Mouse (Mus musculus) CH12.LX (cell line): ENCODE results near the gene Pdss1. TPM values are rescaled to one million over a fixed set of nuclear protein-coding genes. Genes with fewer than 3 reads are reported as not detected.

Experiments
- DNase-seq: peaks from one replicate; pipeline ENCODE4 v3.0.0-alpha.2; 2013; ENCODE audit errors: extremely low read depth
- H3K27ac ChIP-seq: 2 replicates; pipeline ENCODE4 v1.5.1; 2012; ENCODE audit warnings: low read depth, mild to moderate bottlenecking, control low read depth, moderate library complexity; ENCODE audit not compliant: insufficient read depth
- H3K27me3 ChIP-seq: replicated peaks from 2 replicates; pipeline ENCODE3; 2012; ENCODE audit warnings: inconsistent platforms
- H3K36me3 ChIP-seq, 2 experiments: replicated peaks in 1 of 2; 2 replicates each; pipeline versions ENCODE3 to v1.6.1; 2012; ENCODE audit warnings: inconsistent platforms in 1 of 2, low read length in 1 of 2, mild to moderate bottlenecking in 1 of 2, mixed read lengths in 1 of 2, moderate library complexity in 1 of 2; ENCODE audit not compliant: control insufficient read depth in 1 of 2, insufficient read depth in 1 of 2
- H3K4me1 ChIP-seq, 2 experiments: 2 replicates each; pipeline ENCODE4 v1.6.1; 2012; ENCODE audit warnings: inconsistent platforms in 1 of 2, moderate library complexity in 1 of 2; ENCODE audit not compliant: insufficient read depth in 2 of 2, control insufficient read depth in 1 of 2
- H3K4me2 ChIP-seq: 2 replicates; pipeline ENCODE4 v1.6.1; 2012; ENCODE audit warnings: low read depth, mild to moderate bottlenecking, control low read depth; ENCODE audit not compliant: poor library complexity, insufficient read depth, severe bottlenecking
- H3K4me3 ChIP-seq, 3 experiments: fragments of 150-350 bp in 1 of 3; sonication (generic) in 1 of 3; replicated peaks in 1 of 3; 2 replicates each; pipeline versions ENCODE3 to v1.5.1; 2011 to 2012; ENCODE audit warnings: low read depth in 2 of 3, low read length in 2 of 3, mild to moderate bottlenecking in 2 of 3, moderate library complexity in 2 of 3, control low read depth in 1 of 3, improper control_type of control experiment in 1 of 3, inconsistent platforms in 1 of 3, mixed read lengths in 1 of 3; ENCODE audit not compliant: poor library complexity in 1 of 3
- H3K79me2 ChIP-seq: replicated peaks from 2 replicates; pipeline ENCODE4 v1.6.1; 2012; ENCODE audit warnings: mild to moderate bottlenecking, moderate library complexity; ENCODE audit not compliant: control insufficient read depth, poor library complexity, insufficient read depth, severe bottlenecking; ENCODE audit errors: extremely low read depth
- H3K9ac ChIP-seq: 2 replicates; pipeline ENCODE4 v1.6.1; 2012; ENCODE audit warnings: low read depth, mild to moderate bottlenecking, control low read depth, moderate library complexity; ENCODE audit not compliant: insufficient read depth
- H3K9me3 ChIP-seq: replicated peaks from 2 replicates; pipeline ENCODE3; 2012; ENCODE audit warnings: low read length, inconsistent platforms, mixed read lengths
- CHD2 ChIP-seq: IDR thresholded peaks from 2 replicates; pipeline ENCODE4 v1.6.1; 2011; ENCODE audit warnings: low read length, improper control_type of control experiment
- CTCF ChIP-seq, 2 experiments: IDR thresholded peaks in 1 of 2; conservative IDR thresholded peaks in 1 of 2; 2 replicates each; pipeline ENCODE4 v1.5.1; 2011 to 2012; ENCODE audit warnings: low read depth in 2 of 2, low read length in 2 of 2, improper control_type of control experiment in 1 of 2, inconsistent platforms in 1 of 2, mild to moderate bottlenecking in 1 of 2, moderate library complexity in 1 of 2
- E2F4 ChIP-seq: IDR thresholded peaks from 2 replicates; pipeline ENCODE4 v1.6.1; 2011; ENCODE audit warnings: low read depth, low read length, improper control_type of control experiment; ENCODE audit not compliant: insufficient replicate concordance
- EP300 ChIP-seq: IDR thresholded peaks from 2 replicates; pipeline ENCODE4 v1.6.1; 2011; ENCODE audit warnings: low read length, improper control_type of control experiment
- ETS1 ChIP-seq: conservative IDR thresholded peaks from 2 replicates; pipeline ENCODE4 v1.6.1; 2012; ENCODE audit warnings: low read depth, mild to moderate bottlenecking, inconsistent platforms, low read length, improper control_type of control experiment, moderate library complexity
- KAT2A ChIP-seq: IDR thresholded peaks from 2 replicates; pipeline ENCODE4 v1.6.1; 2012; ENCODE audit warnings: low read length, improper control_type of control experiment, inconsistent platforms; ENCODE audit not compliant: insufficient replicate concordance
- MAX ChIP-seq: IDR thresholded peaks from 2 replicates; pipeline ENCODE4 v1.6.1; 2011; ENCODE audit warnings: low read length, improper control_type of control experiment
- MAZ ChIP-seq: IDR thresholded peaks from 2 replicates; pipeline ENCODE4 v1.6.1; 2012; ENCODE audit warnings: low read depth, mild to moderate bottlenecking, inconsistent platforms, low read length, improper control_type of control experiment, moderate library complexity
- MYC ChIP-seq: IDR thresholded peaks from 2 replicates; pipeline ENCODE4 v1.6.1; 2011; ENCODE audit warnings: low read depth, mild to moderate bottlenecking, improper control_type of control experiment, low read length
- RAD21 ChIP-seq: IDR thresholded peaks from 2 replicates; pipeline ENCODE4 v1.6.1; 2011; ENCODE audit warnings: low read depth, mild to moderate bottlenecking, low read length, improper control_type of control experiment, moderate library complexity
- SIN3A ChIP-seq: IDR thresholded peaks from 2 replicates; pipeline ENCODE4 v1.6.1; 2012; ENCODE audit warnings: low read length, improper control_type of control experiment, inconsistent platforms
- SMC3 ChIP-seq: IDR thresholded peaks from 2 replicates; pipeline ENCODE4 v1.6.1; 2011; ENCODE audit warnings: low read depth, low read length, improper control_type of control experiment
- UBTF ChIP-seq: IDR thresholded peaks from 2 replicates; pipeline ENCODE4 v1.6.1; 2012; ENCODE audit warnings: low read depth, mild to moderate bottlenecking, inconsistent platforms, low read length, improper control_type of control experiment, moderate library complexity
- USF2 ChIP-seq: conservative IDR thresholded peaks from 2 replicates; pipeline ENCODE4 v1.6.1; 2011; ENCODE audit warnings: low read depth, low read length, improper control_type of control experiment
- dilution Hi-C: fragments of 300-500 bp; cut with MboI; formaldehyde crosslinking; loops from 2 replicates; pipeline ENCODE4 v1.14.3; 2020; ENCODE audit warnings: low sequenced_read_pairs; ENCODE audit not compliant: extremely low pct_unique_long_range_greater_than_20kb, extremely low pct_ligation_motif_present
- in situ Hi-C: fragments of 300-500 bp; cut with MboI; formaldehyde crosslinking; loops from 3 replicates; pipeline ENCODE4 v1.14.3; 2019; ENCODE audit warnings: low sequenced_read_pairs, low pct_ligation_motif_present, low pct_unique_long_range_greater_than_20kb, mixed read lengths
- polyA plus RNA-seq: library from polyadenylated mRNA; unstranded; fragments of >175 nt; gene quantifications from 2 replicates; pipeline ENCODE4 v1.2.1, GENCODE M21; 2012; ENCODE audit warnings: low read depth; ENCODE audit not compliant: insufficient read length
- total RNA-seq, 2 experiments: library from RNA; depleted of rRNA; stranded (reverse); fragments of 300-350 nt in 1 of 2; fragments of >200 nt in 1 of 2; gene quantifications; 2 replicates each; pipeline ENCODE4 v1.2.3; 2012 to 2014

The Pdss1 gene
- total and polyA plus RNA-seq, 3 experiments, result 14.2 to 29.0 (median 27.6) TPM

GRCm38 (mm10) chr2:22894932-22895281, 415 bp upstream of the Pdss1 start:
- Histone ChIP-seq H3K4me1 (peaks cover 0 to 24% of the 10 kb centered on the region in 2 experiments; a peak in 2 of 4 replicates), H3K9ac (peak overlapping the region; percentile 88), H3K4me2 (peak overlapping the region; percentile 51), H3K27ac (peak overlapping the region; percentile 25; the same call in 1 of the 2 replicates), H3K79me2 (peaks cover 22% of the 10 kb centered on the region), H3K4me3 (peak overlapping the region; percentile 94 to 99 (median 97)), H3K9me3 (no peaks in the 10 kb centered on the region), H3K36me3 (peaks cover 0 to 13% of the 10 kb centered on the region in 2 experiments), H3K27me3 (no peaks in the 10 kb centered on the region)
- in situ Hi-C loops (no loop called here), dilution Hi-C loops (no loop called here)
- TF ChIP-seq MAZ (no peak), USF2 (no peak), EP300 (no peak), ETS1 (no peak), MAX (no peak), CTCF (conservative IDR thresholded peaks at IDR 0.05 in 1 of 2, IDR thresholded peaks at IDR 0.05 in 1 of 2; ENCODE audit: low read depth in 2 of 2, low read length in 2 of 2) (no peak), SIN3A (no peak), UBTF (no peak), CHD2 (no peak), RAD21 (no peak)
- DNase-seq, result no peak

DNA sequence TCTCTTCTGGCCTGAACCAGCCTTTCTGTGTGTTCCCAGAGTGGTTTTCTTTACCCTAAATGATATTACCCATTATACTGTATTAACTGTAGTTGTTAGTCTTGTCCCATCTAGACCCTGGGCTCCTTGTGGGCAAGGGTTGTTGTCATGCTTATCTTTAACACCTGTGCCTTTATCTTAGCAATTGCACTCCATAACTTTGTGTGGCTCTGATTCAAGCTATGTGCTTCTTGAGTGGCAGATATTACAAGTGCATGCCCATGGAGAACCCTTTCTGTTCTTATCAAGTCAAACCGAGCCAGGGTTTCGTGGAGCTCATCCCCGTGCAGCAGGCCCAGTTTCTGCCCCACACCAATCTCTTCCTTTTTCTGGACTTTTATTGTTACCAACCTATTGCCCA, 8.6 kb downstream of the Pdss1 start:
- TF ChIP-seq KAT2A, result no peak
- Histone ChIP-seq H3K36me3 (peaks cover 42 to 85% of the 10 kb centered on the region in 2 experiments), H3K4me1 (no peaks in the 10 kb centered on the region), H3K4me2 (no peak overlapping the region), H3K9ac (no peak overlapping the region), H3K27ac (no peak overlapping the region), H3K27me3 (no peaks in the 10 kb centered on the region), H3K9me3 (no peaks in the 10 kb centered on the region), H3K4me3 (no peak overlapping the region), H3K79me2 (peaks cover 3% of the 10 kb centered on the region; the same call in 1 of the 2 replicates)
- DNase-seq, result no peak
- dilution Hi-C loops, result no loop called here
- in situ Hi-C loops, result no loop called here

GRCm38 (mm10) chr2:22914421-22914820, 19.1 kb downstream of the Pdss1 start:
- no peak for DNase-seq
- Histone ChIP-seq H3K9ac (no peak overlapping the region), H3K9me3 (no peaks in the 10 kb centered on the region), H3K27me3 (no peaks in the 10 kb centered on the region), H3K36me3 (peaks cover 28 to 83% of the 10 kb centered on the region in 2 experiments), H3K4me2 (no peak overlapping the region), H3K27ac (no peak overlapping the region), H3K4me1 (peaks cover 0 to 10% of the 10 kb centered on the region in 2 experiments; a peak in 1 of 4 replicates), H3K4me3 (no peak overlapping the region), H3K79me2 (no peaks in the 10 kb centered on the region)
- TF ChIP-seq E2F4 (no peak), MYC (no peak), SMC3 (no peak)
- in situ Hi-C loops (no loop called here), dilution Hi-C loops (no loop called here)
